Mouse (Mus musculus) neural tube, embryonic 13.5 days (tissue): Measurements from ENCODE around the gene Pex14. TPM values are rescaled to one million over a fixed set of nuclear protein-coding genes. Genes with fewer than 3 reads are reported as not detected.
A peak's percentile ranks its signal among the peaks of the same experiment; 100 is the strongest.

Source experiments
- ATAC-seq: fragments of 200-750 bp; cut with Nextera tagmentation; 2 replicates; pipeline ENCODE4 v1.8.0; 2017; ENCODE audit warnings: low read depth, mild to moderate bottlenecking, moderate TSS enrichment, moderate library complexity
- H3K27ac ChIP-seq: fragments of 300-500 bp; sonication (generic); replicated peaks from 2 replicates; pipeline ENCODE4 v1.5.1; 2015; ENCODE audit warnings: moderate library complexity, mild to moderate bottlenecking, inconsistent platforms
- H3K27me3 ChIP-seq: fragments of 300-500 bp; sonication (generic); 2 replicates; pipeline ENCODE4 v1.6.1; 2015; ENCODE audit warnings: mild to moderate bottlenecking, inconsistent platforms
- H3K36me3 ChIP-seq: fragments of 300-500 bp; sonication (generic); 2 replicates; pipeline ENCODE4 v1.6.1; 2015; ENCODE audit warnings: mild to moderate bottlenecking, inconsistent platforms
- H3K4me1 ChIP-seq: fragments of 300-500 bp; sonication (generic); replicated peaks from 2 replicates; pipeline ENCODE4 v1.6.1; 2015; ENCODE audit warnings: inconsistent platforms
- H3K4me2 ChIP-seq: fragments of 300-500 bp; sonication (generic); 2 replicates; pipeline ENCODE4 v1.6.1; 2015; ENCODE audit warnings: inconsistent platforms, mild to moderate bottlenecking, moderate library complexity
- H3K4me3 ChIP-seq: fragments of 300-500 bp; sonication (generic); 2 replicates; pipeline ENCODE4 v1.5.1; 2015; ENCODE audit warnings: mild to moderate bottlenecking, inconsistent platforms
- H3K9ac ChIP-seq: fragments of 300-500 bp; sonication (generic); 2 replicates; pipeline ENCODE4 v1.6.1; 2015; ENCODE audit warnings: moderate library complexity, mild to moderate bottlenecking, inconsistent platforms
- H3K9me3 ChIP-seq: fragments of 300-500 bp; sonication (generic); 2 replicates; pipeline ENCODE4 v1.6.1; 2016; ENCODE audit warnings: inconsistent platforms
- WGBS: fragments of 180-500 bp; shearing (Covaris S2); methylation state at CpG from one replicate; pipeline ENCODE4 v1.1.7; 2015; 5-methylcytosine and 5-hydroxymethylcytosine counted together
- polyA plus RNA-seq: library from polyadenylated mRNA; unstranded; fragments of >200 nt; fragmentation: Nextera tagmentation; extraction: Ambion mirVana; gene quantifications from 2 replicates; pipeline ENCODE4 v1.2.1, GENCODE M21; 2015

Gene Pex14
- polyA plus RNA-seq, 1 experiment from 2014 or later, result 50.5 TPM

DNA sequence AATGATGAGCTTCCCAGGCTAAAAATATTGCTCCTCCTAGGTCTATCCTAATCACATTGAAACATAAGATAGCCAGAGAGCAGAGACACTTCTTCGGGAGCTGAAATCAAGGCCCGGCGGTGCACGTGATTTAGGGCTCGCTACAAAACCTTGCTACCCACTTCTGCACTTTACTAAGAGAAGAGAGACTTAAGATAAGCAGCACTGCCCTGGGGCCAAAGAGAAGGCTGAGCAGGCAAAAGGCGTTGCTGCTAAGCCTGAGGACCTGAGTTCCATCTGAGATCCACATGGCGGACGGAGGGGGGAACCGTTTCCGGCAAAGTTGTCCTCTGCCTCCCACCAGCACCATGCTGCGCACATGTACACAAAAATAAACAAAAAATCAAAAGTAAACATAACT, 1.1 kb downstream of the Pex14 start:
- H3K4me1 ChIP-seq, result peaks cover 17% of the 10 kb centered on the region
- H3K4me2 ChIP-seq, result peak overlapping the region; percentile 90
- H3K27ac ChIP-seq, result no peak overlapping the region
- peak overlapping the region; percentile 93 for H3K4me3 ChIP-seq
- no peak for ATAC-seq
- peaks cover 8% of the 10 kb centered on the region; the same call in 1 of the 2 replicates for H3K36me3 ChIP-seq
- H3K27me3 ChIP-seq, result no peaks in the 10 kb centered on the region; the same call in 1 of the 2 replicates
- H3K9me3 ChIP-seq, result no peaks in the 10 kb centered on the region
- 21% methylated on average over 11 of the region's 11 CpGs for WGBS
- peak overlapping the region; percentile 94 for H3K9ac ChIP-seq

DNA sequence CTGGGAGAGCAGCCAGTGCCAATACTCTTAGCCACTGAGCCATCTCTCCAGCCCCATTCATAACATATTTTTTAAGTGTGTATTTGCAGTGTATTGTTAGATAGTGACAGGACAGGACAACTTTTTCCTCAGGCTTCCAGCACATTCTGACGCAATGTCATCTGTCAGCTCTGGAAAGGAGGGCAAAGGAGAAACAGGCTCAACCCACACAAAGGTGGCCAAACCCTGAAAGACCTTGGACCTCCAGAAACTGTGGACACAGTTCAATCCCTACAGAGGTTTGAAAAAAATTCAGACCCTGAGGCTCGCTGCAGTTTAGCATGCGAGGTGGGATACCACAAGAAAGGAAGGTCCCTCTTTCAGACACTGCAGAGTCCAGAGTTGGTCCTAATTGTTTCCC, 1.7 kb downstream of the Pex14 start:
- Histone ChIP-seq H3K27ac (no peak overlapping the region), H3K27me3 (no peaks in the 10 kb centered on the region; the same call in 1 of the 2 replicates), H3K4me3 (peak overlapping the region; percentile 93; the same call in 1 of the 2 replicates), H3K36me3 (peaks cover 13% of the 10 kb centered on the region), H3K9me3 (no peaks in the 10 kb centered on the region), H3K4me2 (peak overlapping the region; percentile 90), H3K4me1 (peaks cover 17% of the 10 kb centered on the region), H3K9ac (0 out of 2 replicates have a peak overlapping the region, but pooled peaks have one; percentile 94)
- no peak for ATAC-seq
- 89% methylated on average over 3 of the region's 3 CpGs for WGBS

DNA sequence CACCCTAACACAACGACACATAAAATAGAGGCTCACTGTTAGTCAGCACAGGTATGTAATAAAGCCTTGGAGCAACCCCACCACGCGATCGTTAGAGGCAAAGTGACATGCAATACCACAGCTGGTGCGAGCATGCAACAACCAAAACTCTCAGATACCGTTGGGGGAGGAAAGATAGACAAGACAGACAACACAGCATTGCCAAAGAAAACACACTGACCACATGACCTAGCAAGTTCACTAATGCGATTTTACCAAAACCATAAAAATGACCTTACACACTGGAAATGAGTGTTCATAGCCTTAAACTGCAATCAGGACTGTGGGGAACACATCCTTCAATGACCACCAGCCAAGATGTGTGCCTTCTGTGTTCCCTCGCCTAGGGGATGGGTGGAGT, 8.3 kb downstream of the Pex14 start:
- H3K4me2 ChIP-seq, result no peak overlapping the region
- H3K36me3 ChIP-seq, result peaks cover 25% of the 10 kb centered on the region
- H3K9ac ChIP-seq, result no peak overlapping the region
- ATAC-seq, result no peak
- 91% methylated on average over 8 of the region's 8 CpGs for WGBS
- no peaks in the 10 kb centered on the region for H3K4me1 ChIP-seq
- H3K4me3 ChIP-seq, result no peak overlapping the region
- no peaks in the 10 kb centered on the region for H3K9me3 ChIP-seq
- no peak overlapping the region for H3K27ac ChIP-seq
- H3K27me3 ChIP-seq, result no peaks in the 10 kb centered on the region

DNA sequence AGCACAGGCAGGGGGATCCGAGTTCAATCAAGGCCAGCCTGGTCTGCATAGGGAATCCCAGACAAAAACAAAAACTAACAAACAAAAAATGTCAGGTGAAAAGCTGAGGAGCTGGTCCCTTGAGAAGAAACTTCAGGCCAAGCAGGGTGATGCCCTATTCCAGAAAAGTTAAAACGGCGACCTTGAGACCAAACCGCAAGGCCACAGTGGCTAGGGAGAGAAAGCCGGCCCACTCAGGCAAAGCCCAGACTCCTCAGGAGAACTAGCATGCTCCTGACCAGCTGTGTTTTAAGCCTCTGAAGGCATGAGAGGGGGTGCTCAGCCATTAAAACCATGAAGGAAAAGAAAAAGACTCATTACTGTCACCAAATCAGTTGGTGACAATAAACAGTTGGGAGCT, 14.3 kb downstream of the Pex14 start:
- ATAC-seq, result no peak
- Histone ChIP-seq H3K9ac (no peak overlapping the region), H3K4me2 (no peak overlapping the region), H3K4me3 (no peak overlapping the region), H3K9me3 (no peaks in the 10 kb centered on the region), H3K4me1 (peaks cover 7% of the 10 kb centered on the region), H3K27ac (no peak overlapping the region), H3K36me3 (no peaks in the 10 kb centered on the region), H3K27me3 (no peaks in the 10 kb centered on the region)
- WGBS, result 85% methylated on average over 5 of the region's 5 CpGs

DNA sequence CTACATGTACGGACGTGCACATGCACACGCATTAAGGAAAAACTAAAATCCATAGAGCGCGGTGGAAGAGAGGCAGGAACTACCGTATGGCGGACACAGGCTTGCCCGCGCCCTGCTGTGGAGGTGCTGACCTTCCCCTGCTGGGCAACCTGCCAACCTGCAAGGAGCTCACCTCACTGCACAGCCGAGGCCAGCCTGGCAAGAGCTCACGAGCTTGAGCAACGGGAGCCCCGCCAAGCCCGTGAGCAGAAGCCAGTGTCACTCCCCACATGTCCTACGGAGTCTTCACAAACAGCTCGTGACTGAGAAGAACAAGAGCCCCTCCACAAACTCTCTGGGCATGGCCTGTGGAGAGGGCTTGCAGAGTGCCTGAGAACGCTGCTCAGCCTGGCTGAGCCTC, 18.1 kb downstream of the Pex14 start:
- no peak overlapping the region for H3K27ac ChIP-seq
- H3K27me3 ChIP-seq, result no peaks in the 10 kb centered on the region
- WGBS, result 76% methylated on average over 17 of the region's 17 CpGs
- no peak overlapping the region for H3K4me3 ChIP-seq
- no peaks in the 10 kb centered on the region for H3K9me3 ChIP-seq
- no peaks in the 10 kb centered on the region for H3K36me3 ChIP-seq
- H3K4me2 ChIP-seq, result no peak overlapping the region
- H3K9ac ChIP-seq, result no peak overlapping the region
- peak; percentile 51; the same call in 1 of the 2 replicates for ATAC-seq
- H3K4me1 ChIP-seq, result peaks cover 10% of the 10 kb centered on the region

DNA sequence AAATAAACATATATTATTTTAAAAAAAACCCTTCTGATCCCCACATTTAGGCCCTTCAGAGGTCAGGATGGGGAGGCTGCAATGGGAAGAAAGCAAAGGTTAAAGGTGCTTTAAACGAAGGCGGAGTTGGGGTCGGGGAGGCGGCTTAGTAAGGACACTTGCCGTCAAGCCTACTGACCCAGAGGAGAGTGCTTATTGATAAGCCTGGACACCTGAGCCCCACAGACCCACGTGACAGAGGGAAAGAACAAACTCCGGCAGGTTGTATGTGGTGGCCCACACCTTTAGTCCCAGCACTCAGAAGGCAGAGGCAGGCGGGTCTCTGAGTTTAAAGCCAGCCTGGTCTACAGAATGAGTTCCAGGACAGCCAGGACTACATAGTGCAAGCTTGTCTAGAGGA, 19.6 kb downstream of the Pex14 start:
- Histone ChIP-seq H3K9me3 (no peaks in the 10 kb centered on the region), H3K27ac (no peak overlapping the region), H3K9ac (no peak overlapping the region), H3K27me3 (no peaks in the 10 kb centered on the region), H3K4me2 (no peak overlapping the region), H3K36me3 (peaks cover 5% of the 10 kb centered on the region; the same call in 1 of the 2 replicates), H3K4me3 (no peak overlapping the region), H3K4me1 (peaks cover 21% of the 10 kb centered on the region)
- no peak for ATAC-seq
- WGBS, result 90% methylated on average over 8 of the region's 8 CpGs

DNA sequence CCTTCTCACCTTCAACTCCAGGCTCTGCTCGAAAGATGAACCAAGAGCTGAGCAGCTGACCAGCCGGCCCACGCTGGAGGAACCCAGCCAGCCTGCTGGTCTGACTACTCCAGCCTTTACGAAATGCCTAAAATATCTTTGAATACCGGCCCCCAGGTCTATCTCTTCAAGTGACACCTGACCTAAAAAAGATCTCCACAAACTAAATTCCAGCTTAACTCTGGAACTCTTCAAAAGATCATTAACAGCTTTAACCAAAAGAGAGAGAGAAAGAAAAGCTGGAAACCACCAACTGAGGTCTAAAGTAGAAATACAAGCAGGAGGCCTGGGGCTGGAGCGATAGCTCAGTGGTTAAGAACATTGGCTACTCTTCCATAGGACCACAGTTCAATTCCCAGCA, 20.0 kb downstream of the Pex14 start:
- H3K4me2 ChIP-seq, result no peak overlapping the region
- no peak overlapping the region for H3K27ac ChIP-seq
- H3K4me1 ChIP-seq, result peaks cover 25% of the 10 kb centered on the region
- H3K27me3 ChIP-seq, result no peaks in the 10 kb centered on the region
- no peak overlapping the region for H3K4me3 ChIP-seq
- 92% methylated on average over 6 of the region's 6 CpGs for WGBS
- peaks cover 9% of the 10 kb centered on the region; the same call in 1 of the 2 replicates for H3K36me3 ChIP-seq
- H3K9me3 ChIP-seq, result no peaks in the 10 kb centered on the region
- no peak overlapping the region for H3K9ac ChIP-seq
- no peak for ATAC-seq

DNA sequence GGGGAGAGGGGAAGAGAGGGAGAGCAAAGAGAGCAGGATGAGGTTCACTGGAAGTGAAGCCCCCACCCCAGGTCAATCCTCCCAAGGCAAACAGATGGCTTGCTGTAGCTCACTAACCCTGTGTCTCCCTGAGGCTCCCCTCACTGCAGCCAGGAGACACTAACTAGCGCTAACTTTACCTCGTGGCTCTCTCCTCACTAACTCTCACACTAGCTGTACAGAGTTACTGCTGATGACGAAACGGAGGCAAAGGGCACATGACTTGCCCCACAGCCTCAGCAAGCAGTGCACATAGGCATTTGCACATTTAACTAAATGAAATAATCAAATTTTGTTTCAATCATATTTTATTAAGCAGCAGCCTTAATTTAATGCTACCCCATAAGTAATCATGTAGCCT, 21.4 kb downstream of the Pex14 start:
- Histone ChIP-seq H3K27ac (no peak overlapping the region), H3K9ac (no peak overlapping the region), H3K4me3 (no peak overlapping the region), H3K36me3 (peaks cover 12% of the 10 kb centered on the region; the same call in 1 of the 2 replicates), H3K27me3 (no peaks in the 10 kb centered on the region), H3K4me1 (peaks cover 25% of the 10 kb centered on the region), H3K9me3 (no peaks in the 10 kb centered on the region), H3K4me2 (no peak overlapping the region)
- no peak for ATAC-seq
- WGBS, result 56% methylated on average over 4 of the region's 4 CpGs

DNA sequence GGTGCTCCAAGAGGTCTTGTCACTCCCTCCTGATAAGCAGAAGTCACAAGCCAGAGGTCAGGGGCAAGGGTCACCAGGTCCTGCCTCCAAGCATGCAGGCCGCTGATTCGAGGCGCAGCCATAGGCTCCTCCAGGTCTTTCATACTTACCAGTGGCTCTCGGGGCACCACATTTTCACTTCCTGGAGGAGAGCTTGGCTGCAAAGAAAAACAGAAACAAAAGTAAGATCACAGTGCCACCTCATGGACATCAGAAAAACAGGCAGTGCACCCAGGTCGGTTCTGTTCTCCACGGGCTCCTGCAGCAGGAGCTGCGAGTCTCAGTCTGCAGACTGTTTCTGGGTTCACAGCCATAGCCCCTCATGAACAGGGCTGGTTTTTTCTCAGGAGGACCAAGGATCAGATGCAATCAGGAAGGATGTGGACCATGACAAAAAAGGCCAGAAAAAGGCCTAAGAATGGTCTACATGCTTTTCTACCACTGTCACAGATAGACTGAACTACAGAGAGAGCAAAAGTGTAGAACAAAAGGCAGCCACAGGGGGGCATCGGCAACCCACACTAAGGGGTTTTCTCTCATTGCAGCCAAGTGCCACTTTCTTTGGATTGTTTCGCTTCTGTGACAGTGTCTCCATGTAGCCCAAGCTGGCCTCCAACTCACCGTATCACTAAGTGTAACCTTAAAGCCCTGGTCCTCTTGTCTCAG, 23.7 kb downstream of the Pex14 start:
- Histone ChIP-seq H3K9ac (no peak overlapping the region), H3K27ac (peak overlapping the region; percentile 79), H3K4me1 (peaks cover 22% of the 10 kb centered on the region), H3K36me3 (peaks cover 24% of the 10 kb centered on the region), H3K9me3 (no peaks in the 10 kb centered on the region), H3K4me2 (no peak overlapping the region), H3K27me3 (no peaks in the 10 kb centered on the region), H3K4me3 (no peak overlapping the region)
- ATAC-seq, result peak; percentile 51
- WGBS, result 30% methylated on average over 10 of the region's 10 CpGs

DNA sequence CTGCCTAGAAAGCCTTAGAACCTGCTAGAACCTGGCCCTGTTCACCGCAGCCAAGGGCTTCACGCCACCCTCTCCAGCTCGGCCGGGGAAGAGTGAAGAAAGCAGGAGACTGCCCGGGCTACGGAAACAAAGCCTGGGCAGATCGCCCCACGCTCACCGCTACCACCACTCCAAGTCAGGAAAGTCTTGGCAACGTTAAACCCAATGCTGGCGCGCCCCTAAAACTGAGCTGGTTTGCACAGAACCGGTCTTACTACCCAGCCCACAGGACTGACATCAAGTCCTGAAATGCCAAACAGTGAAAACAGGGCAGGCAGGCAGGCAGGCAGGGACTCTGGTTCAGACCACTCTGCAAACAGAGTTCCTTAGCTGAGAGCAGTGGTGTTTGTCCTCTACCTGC, 24.6 kb downstream of the Pex14 start:
- peaks cover 32% of the 10 kb centered on the region for H3K4me1 ChIP-seq
- H3K27me3 ChIP-seq, result no peaks in the 10 kb centered on the region
- ATAC-seq, result no peak
- peak overlapping the region; percentile 79 for H3K27ac ChIP-seq
- peak overlapping the region; percentile 26; the same call in 1 of the 2 replicates for H3K9ac ChIP-seq
- H3K4me2 ChIP-seq, result no peak overlapping the region
- peaks cover 24% of the 10 kb centered on the region for H3K36me3 ChIP-seq
- H3K9me3 ChIP-seq, result no peaks in the 10 kb centered on the region
- no peak overlapping the region for H3K4me3 ChIP-seq
- 96% methylated on average over 13 of the region's 13 CpGs for WGBS

DNA sequence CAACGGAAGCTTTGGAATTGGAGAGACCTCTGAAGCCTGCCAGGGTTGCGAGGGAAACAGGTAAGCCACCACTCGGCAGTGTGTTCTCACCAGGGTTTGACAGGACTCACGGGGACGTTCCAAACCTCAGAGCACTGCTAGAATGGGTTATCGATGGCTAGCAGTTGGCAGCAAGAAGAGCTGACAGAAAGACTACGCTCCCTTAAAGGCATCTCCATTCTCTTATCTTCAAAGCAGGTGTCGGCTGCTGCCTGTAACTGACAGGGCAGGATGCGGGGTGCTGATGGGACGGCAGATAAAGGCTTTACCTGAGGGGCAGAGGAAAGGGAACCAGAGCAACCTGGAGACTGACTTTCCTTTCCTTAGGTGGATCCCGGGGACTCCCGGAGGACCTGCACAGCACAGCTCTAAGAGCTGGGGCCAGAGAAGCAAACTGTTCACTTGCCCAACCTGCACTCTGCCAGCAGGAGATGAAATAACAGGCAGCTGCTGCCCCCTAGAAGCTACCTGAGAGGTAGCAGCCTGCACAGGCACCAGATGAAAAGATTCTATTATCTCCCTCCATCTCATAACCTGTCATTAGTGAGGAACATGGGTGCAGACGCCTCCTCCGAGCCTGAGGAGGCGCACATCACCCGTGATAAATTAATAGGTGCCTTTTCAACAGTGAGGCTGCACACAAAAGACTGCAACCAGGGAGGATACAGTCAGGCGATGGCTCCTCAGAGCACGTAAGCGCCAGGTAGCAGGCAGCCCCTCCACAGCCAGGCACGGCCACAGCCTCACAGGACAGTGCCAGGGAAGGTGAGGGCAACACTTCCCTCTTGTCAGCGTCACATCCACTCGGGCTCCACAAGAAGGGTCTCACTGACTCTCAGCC, 32.8 kb downstream of the Pex14 start:
- no peaks in the 10 kb centered on the region for H3K9me3 ChIP-seq
- H3K4me3 ChIP-seq, result no peak overlapping the region
- no peak overlapping the region; the same call in 1 of the 2 replicates for H3K9ac ChIP-seq
- H3K36me3 ChIP-seq, result peaks cover 2% of the 10 kb centered on the region; the same call in 1 of the 2 replicates
- 82% methylated on average over 22 of the region's 22 CpGs for WGBS
- peak; percentile 49; the same call in 1 of the 2 replicates for ATAC-seq
- no peaks in the 10 kb centered on the region for H3K27me3 ChIP-seq
- peaks cover 62% of the 10 kb centered on the region for H3K4me1 ChIP-seq
- no peak overlapping the region for H3K4me2 ChIP-seq
- peak overlapping the region; percentile 43; the same call in 1 of the 2 replicates for H3K27ac ChIP-seq
